Mouse (Mus musculus) neural tube, embryonic 10.5 days (tissue): ENCODE results near the gene Tlk1.
"Not testable (repeated sequence)": the region's sequence is repeated elsewhere in the genome, so short reads cannot be mapped to it uniquely, and the experiment has no call there.

Source experiments
- DNase-seq: peaks from one replicate; pipeline ENCODE4 v3.0.0-alpha.2; 2017; ENCODE audit warnings: low spot score; ENCODE audit errors: extremely low spot score

Gene Tlk1

DNA sequence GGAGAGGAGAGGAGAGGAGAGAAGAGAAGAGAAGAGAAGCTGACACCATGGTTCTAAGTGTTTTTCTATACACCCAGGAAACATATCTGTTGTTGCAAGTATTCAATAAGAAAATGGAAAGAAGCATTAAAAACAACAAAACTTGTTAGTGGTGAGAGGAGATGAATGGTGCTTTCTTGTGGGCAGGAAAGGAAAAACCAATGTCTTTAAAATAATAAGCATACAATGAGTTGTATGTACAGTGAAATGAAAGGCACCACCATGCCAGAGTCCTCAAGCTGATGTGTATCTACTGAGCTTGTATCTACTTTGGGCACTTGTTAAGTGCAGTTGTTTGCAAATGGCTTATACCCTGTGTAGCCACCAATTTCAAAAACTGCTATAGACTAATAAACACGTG, 7.7 kb upstream of the Tlk1 start:
- no peak for DNase-seq

DNA sequence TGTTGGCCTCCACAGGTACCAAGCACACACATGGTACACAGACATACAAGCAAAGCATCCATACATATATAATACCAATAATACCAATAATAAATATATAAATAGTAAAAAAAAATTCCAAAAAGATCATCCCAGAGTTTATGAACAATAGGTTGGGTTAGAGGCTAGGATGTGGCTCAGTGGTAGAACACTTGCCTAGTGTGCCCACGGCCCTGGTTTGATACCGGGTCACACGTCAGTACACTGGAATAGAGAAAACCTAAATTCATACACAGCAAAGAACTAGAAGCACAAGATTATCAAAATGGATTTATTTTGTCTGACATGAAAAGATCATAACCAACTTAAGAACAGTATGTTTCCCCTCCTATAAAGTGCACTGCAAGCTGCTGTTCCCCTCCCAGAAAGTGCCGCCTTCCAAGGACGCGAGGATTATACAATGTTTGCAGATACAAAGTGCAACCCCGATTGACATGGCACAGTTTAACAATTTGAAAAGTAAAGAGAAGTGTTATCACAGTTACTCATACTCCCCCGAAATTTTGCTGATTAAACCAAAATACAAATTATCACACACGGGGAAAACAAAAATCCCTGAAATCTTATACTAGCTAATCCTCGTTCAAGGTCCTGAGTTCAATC, 6.3 kb upstream of the Tlk1 start:
- no peak for DNase-seq

DNA sequence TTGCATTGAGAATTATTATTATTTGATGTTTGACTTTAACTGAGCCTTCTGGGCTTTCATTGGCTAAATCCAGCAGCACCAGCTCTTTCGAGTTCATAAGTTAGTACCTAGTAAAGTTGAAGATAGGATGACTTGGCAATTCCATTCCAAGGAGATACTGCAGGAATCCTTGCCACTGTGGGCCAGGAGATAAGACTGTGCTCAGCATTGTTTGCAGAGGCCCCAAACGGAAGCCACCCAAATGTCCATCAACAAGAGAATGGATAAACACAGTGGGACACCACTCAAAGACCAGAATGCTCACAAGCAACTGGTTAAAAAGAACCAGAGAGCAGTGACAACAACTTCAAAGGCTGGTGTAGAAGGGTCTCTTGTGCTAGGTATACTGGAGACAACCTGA, 5.2 kb upstream of the Tlk1 start:
- no peak for DNase-seq

DNA sequence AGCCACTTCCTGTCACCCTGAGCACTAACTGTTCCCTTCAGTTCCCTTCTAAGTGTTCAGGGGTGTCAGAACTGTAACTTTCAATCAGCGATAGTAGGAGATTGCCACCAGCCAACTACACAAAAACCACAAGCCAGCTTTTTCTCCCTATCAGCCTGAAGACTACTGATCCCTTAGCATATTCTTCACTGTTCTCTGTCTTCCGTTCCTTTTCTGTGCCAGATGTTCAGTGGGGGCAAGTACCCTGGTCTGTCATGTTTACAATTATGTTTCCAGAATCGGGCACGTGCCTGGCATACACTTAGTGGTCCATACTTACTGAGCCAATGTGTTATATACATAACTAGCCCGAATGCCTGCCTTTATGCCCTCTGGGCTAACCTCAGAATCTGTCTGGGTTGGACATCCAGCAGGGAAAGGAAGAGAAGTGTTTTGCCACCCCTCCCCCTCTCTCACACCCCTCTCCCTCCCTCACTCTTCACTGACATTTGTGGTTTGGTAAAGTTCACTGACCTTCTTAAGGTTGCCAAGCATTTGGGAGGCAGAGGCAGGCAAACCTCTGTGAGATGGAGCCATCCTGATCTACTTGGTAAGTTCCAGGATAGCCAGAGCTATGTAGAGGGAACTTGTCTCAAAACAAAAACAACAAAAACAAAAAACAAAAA, 4.5 kb upstream of the Tlk1 start:
- no peak for DNase-seq

DNA sequence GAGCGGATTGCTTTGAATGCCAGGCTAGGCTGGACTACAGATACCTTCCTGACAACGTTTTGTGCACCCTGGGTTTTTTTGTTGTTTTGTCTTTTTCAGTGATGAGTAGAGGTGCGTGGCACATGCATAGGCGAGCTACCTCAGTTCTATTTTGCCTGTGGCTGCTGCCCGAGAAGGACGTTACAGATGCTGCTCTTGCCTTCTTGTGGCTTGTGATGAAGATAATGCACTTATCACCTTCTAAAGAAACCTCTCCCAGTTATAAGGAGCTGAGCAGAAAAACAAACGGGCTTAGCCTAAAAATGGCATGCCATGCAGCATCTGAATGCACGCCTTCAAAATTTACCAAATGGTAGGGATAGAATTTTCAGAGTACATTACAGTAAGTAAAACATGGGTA, 2.3 kb upstream of the Tlk1 start:
- DNase-seq, result no peak

DNA sequence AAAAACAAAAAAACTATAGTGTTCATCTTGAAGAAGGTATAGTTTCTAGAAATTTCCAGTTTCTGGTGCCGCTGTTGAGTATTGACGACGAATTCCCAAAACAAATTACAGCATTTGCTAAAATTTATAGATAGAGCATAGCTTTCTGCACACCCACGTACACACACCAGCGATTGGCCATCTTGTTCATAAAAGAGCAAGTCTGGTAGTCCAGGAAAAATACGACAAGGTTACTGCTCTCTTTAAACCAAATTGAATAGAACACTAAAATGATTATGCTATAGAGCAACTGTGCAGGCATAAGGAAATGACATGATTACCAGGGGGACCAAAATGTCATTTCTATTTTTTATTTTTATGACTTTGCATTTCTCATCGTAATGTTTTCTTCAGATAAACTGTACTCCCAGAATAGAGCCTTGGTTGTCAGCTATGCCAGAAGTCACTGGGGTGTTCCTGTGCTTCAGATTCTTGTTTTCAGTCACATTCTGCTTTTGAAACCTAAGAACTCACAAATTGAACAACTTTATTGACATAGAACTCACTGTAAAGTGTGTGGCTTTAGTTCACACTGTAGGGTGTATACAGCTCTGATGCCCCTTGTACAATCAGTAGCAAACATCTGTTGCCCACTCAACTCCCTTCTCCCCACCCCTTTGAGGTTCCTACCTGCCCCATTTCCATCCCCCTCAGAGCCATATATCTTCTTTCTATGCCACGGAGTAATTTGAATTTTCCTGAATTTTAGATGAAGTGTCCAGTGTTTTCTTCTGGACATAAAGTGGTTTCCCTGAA, 1.1 kb upstream of the Tlk1 start:
- DNase-seq, result no peak

DNA sequence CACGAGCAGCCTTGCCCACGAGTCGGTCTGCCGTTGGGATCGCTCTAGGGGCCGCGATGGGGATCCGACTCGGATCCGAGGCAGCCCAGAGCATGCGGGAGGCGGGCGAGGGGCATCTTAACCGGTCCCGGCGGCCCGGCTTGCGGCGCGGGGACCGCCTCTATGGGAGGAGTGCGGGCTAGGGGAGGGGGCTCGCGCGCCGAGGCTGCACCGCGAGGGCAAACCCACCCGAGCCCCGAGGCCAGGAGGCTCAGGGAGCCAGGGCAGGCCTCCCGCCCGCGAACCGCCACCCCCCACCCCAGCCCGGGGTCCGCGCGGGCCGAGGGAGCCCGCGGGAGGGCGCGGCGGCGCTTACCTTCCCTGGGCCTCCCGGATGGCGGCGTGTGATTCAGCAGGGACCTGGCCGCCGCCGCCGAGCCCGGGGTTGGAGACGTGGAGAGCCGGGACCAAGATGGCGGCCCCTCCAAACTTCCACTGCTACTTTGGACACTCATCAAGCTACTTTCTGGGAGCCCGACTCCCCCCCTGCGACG, 624 bp downstream of the Tlk1 start:
- DNase-seq, result peak; percentile 83

DNA sequence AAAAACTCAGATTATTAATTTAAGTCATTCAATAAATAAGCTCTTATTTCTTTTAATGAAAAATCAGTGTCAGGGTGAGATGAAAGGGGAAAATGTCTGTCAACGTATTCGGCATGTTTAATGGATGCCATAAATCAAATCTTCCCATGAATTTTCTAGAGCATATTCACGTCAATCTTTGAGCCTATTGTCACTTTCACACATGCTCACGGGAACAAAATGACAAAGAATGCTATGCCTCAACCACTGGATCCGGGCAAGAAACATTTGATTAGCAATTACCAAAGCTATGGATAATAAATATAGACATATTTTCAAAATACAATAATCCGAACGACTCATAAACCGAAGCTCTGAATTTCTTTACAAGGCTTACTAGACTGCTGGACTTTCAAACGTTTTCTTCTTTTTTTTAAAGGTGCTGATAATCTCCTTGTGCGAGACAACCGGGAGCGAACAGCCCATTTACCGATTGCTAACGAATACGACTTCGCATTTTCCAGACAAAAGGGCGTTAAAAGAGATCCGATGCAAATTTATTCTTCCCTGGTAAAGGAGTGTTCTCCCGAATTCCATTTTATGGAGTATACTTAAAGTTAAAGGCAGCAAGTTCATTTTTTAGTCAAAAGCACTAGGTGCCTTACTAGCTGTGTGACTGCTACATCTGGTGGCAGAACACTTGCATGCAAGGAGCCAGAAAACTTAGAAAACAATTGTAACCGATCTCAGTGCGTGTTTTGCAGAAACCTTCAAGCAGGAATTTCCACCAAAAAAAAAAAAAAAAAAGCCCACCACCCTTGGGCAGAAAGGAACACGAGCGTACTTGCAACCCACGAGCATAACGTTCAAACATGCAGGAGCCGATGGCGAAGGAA, 1.4 kb downstream of the Tlk1 start:
- DNase-seq, result no peak

DNA sequence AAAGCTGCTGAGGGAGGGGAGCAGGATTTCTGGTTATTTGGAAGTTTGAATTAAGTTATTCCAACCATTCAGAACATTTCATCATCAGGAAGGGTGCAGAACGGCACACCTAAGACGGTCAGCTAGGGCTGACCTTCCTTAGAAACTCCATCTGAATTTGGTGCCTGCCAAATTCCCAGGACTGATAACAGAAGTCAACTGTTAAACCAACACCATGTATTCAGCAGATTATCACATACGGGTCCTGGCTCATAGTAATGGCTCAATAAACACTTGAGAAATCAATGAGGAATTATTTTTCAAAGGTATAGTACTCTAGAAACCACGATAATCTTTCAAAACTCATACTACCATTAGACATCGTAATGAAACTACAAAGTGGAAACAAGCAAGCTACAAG, 2.1 kb downstream of the Tlk1 start:
- DNase-seq, result no peak

DNA sequence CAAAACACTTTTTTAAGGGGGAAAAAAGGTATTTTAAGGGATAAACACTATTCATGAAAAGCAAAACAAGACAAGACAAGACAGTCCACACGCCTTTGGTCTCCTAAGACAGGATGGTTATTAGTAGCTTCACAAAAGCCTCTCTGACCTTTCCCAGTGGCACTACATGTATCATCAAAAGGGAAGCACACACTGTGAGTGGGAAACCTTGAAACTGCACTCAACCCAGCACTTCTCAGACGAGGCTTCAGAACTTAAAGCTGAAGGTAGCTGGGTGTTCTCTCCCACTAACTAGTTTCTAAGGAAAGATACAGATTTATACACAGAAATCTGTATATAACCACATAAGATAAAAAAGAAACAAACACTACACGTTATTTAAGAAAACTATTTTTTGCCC, 8.6 kb downstream of the Tlk1 start:
- DNase-seq, result no peak

DNA sequence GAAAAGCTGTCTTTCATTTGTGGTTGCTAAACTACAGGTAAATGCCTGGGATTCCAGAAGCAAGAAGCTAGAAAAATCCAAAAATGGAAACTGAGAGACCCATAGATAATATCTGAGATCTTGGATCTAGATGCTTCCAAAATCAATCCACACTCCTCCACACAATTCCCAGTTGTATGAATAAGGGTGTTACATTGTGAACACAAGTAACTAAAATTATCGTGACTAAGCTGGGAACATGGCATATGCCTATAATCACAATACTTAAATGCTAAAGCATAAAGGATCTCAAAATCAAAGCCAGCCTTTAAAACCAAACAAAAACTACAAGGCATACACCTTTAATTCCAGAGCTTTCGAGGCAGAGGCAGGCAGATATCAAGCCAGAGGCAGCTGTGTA, 9.5 kb downstream of the Tlk1 start:
- DNase-seq, result no peak

DNA sequence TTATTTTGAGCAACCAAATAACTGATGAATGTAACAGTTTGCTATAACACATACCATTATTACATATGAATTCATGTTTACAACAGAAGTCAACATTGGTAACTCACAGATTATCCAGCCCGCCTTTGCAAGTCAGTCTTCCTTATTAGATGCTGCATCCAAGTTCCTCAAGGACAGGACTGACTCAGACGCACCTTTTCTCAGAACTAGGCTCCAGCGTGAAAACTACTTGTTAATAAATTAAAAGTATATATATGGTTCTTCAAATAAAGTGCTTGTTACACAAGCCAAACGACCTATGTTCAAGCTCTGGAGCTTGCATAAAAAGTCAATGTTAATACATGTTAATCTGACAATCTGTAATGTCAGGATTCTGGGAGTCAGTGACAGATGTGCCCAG, 11.9 kb downstream of the Tlk1 start:
- DNase-seq, result no peak

DNA sequence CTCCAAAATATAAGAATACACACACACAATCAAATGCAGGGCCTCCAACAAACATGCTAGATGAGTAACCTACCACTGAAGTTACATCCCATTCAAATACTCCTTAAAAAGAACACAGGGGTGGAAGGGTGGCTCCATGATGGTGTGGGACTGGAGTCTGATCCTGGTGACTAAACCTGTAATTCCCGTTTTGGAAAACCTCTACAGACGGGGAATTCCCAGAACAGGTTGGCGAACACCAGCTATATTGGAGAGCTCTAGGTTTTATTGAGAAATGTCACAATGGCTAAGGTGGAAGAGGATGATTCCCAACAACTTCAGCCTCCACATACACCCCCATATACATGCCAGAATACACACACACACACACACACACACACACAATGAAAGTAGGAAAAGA, 14.1 kb downstream of the Tlk1 start:
- DNase-seq, result no peak

DNA sequence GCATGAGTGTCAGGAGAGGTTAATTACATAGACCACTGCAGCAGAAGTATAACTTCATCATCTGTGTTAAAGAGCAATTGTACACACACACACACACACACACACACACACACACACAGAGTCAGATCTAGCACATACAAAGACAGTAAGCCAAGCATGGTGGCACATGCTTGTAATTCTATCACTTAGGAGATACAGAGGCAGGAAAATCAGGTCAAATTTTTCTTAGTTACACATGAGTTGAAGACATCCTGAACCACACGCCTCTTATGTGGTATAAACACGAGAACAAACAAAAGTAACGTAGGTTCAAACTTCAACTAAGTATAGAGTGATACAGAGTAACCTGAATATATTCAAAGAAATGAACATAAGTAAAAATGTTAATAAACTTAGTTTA, 15.6 kb downstream of the Tlk1 start:
- no peak for DNase-seq

DNA sequence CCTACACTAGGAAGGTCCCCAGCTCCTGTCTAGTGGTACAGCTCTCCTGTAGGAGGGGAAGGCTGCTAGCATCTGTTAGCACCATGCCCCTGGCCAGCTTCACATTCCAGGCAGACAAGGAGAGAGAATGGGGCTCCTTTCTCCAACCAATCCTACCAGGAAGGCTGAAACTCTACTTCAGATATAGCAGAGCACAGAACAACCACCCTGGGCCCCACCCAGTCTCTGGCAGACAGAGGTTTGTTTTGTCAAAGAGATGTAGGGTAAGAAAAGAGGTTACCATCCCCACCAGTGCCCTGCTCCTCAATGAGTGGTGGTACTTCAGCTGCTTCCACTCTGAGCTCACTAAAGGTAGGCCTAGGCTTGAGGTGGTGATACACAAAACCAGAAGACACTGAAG, 16.8 kb downstream of the Tlk1 start:
- DNase-seq, result no peak

DNA sequence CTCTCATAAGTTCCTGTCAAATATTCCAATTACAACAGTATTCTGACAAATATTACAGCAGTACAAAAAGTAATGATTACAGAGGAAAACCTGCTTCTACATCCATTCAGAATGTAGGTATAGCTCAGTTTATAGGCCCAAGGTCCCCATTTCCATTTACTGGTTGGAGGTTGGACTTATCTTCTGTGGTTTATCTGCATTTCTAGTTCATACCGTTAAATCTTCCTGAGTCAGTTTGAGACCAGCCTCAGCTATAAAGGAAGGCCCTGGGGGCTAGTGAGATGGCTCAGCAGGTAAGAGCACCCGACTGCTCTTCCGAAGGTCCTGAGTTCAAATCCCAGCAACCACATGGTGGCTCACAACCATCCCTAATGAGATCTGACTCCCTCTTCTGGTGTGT, 17.9 kb downstream of the Tlk1 start:
- not testable (repeated sequence) for DNase-seq

DNA sequence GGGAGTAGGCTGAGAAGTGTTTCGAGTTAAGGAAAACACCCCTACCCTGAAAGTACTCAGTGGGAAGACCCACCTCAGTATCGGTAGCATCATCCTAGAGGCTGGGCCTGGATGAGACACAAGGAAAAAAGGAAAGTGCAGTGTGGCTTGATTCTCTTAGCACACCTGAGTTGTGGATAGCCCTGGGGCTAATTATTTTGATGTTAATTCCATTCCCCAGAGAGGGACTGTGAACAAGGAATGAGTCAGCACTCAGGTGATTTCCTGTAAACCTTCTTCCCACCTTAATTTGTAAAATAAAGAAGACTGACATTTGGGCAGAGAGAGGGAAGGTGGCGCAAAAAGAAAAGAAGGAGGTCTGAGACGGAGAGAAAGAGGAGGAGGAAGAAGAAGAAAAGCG, 19.5 kb downstream of the Tlk1 start:
- DNase-seq, result no peak

DNA sequence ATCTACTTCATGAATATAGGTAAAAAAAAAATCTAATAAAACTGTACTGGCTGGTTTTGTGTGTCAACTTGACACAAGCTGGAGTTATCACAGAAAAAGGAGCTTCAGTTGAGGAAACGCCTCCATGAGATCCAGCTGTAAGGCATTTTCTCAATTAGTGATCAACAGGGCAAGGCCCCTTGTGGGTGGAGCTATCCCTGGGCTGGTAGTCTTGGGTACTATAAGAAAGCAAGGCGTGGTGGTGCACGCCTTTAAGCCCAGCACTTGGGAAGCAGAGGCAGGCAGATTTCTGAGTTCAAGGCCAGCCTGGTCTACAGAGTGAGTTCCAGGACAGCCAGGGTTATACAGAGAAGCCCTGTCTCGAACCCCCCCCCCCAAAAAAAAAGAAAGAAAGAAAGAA, 21.8 kb downstream of the Tlk1 start:
- DNase-seq, result not testable (repeated sequence)

DNA sequence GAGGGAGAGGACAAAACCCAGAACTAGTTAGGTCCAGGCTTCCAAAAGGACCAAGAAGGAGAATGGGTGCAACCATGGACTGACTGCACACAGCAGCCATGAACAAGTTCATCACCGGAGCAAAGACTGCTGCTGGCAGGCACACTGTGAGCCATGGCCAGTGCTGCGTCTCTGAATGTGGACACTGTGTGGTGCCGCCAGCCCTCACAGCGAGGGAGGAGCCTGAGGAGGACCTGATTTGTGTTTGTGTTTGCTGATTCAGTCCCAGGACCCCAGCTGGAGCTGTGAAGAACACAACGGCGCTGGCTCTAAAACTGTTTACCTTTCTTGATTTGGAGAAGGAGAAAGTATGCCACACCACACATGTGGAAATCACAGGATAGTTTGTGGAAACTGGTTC, 22.9 kb downstream of the Tlk1 start:
- DNase-seq, result no peak

DNA sequence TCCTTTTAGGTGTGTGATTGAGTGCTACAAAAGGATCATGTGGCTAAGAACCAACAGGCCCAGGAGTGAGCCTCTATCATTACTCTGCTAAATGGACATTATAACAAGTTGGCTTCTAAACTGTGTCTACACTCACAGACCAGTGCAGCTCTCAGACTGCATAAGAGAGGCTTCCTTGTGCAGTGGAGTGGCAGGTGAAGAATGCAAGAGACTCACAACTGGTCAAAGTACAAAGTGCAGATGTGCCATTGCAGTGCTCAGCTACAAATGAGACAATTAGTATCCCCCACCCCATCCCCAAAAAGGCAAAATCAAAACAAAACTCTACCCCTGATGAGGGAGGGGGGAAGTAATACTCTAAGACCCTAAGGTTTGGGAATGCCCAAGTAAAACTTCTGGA, 24.0 kb downstream of the Tlk1 start:
- DNase-seq, result no peak

DNA sequence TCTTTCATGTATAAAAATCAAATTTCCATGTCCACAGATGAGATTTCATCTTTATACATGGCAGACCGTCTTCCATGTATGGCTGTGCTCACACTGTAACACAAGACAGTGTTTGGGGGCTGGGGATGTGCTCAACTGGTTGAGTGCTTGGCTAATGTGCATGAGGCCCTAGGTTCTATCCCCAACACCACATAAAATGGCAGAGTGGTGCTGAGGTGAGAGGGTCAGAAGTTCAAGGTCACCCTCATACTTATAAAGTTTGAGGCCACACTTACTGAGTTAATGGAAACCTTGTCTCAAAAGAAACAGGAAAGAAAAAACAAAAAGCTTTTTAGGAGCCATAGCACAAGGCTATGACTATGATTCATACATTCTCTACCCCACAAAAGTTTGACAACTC, 25.1 kb downstream of the Tlk1 start:
- no peak for DNase-seq

DNA sequence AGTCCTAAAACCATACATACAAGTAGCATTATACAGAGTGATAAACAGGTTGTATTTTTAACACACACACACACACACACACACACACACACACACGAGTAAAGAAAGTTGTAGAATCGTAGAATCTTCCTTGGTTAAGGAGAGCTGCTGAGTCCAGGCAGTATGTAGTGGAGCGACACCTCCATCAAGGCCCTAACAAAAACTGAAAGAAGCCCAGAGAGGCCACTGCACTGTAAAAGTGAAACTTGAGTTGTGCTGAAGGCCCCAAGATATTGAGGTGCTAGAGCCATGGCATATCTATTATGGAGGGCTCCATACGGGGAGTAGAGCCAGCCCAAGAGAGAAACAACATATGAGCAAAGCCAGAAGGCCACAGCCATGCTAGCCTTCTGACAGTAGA, 32.3 kb downstream of the Tlk1 start:
- DNase-seq, result no peak
